Mouse (Mus musculus): ENCODE measurements around the gene Vmn1r69. TPM values are rescaled to one million over a fixed set of nuclear protein-coding genes. Genes with fewer than 3 reads are reported as not detected.

The Vmn1r69 gene
- not detected in 2 replicates for polyA plus RNA-seq (2016; fragmentation: Nextera tagmentation; extraction: Ambion mirVana)

- Histone ChIP-seq H3K4me1 (no peaks in the 10 kb centered on the region), H3K27ac (no peak within 1 kb of the TSS), H3K9ac (no peak within 1 kb of the TSS), H3K9me3 (no peaks in the 10 kb centered on the region; the same call in none of the 2 replicates), H3K4me3 (no peak within 1 kb of the TSS), H3K36me3 (no peaks in the 10 kb centered on the region), H3K4me2 (replicated peaks) (no peak within 1 kb of the TSS), H3K27me3 (no peaks in the 10 kb centered on the region)
- no peak for ATAC-seq (ENCODE audit: insufficient number of reproducible peaks, insufficient read depth, low FRiP score, low TSS enrichment)
These were observed at the start of gene Vmn1r69 for GRCm38 (mm10) chr7:10613559-10613958. Gene Vmn1r69, minus strand, starts transcription at chr7:10613659.

DNA sequence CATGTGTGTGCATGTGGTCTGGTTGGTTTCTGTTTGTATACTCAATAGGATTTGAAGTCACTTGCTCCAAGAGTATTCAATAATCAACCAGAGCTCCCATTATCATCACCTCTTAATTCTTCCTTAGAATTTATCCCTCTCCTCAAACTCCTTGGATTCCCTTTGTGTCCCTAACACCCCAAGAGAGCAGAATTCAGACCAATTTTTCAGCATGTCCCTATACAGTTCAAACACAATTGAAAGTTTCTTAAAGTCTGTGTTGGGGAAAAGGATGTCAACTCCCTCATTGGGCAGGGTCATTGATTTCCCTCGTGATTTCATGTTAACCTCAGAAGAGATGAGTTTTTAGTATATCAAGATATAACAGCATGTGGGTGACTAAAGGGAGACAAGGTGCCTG, 17.8 kb upstream of the Vmn1r69 start, which contains the start of gene Vmn1r70:
Gene Vmn1r70, plus strand, starts transcription at position 301 of the 400 bp plus-strand sequence.
- Histone ChIP-seq H3K27me3 (no peaks in the 10 kb centered on the region), H3K4me2 (replicated peaks) (no peak within 1 kb of the TSS), H3K9me3 (peaks cover 17% of the 10 kb centered on the region), H3K36me3 (no peaks in the 10 kb centered on the region), H3K27ac (no peak within 1 kb of the TSS), H3K4me3 (no peak within 1 kb of the TSS), H3K4me1 (no peaks in the 10 kb centered on the region), H3K9ac (no peak within 1 kb of the TSS)
- WGBS = 76% methylated on average over 1 of the region's 1 CpGs
- ATAC-seq (ENCODE audit: insufficient number of reproducible peaks, insufficient read depth, low FRiP score, low TSS enrichment) = no peak

DNA sequence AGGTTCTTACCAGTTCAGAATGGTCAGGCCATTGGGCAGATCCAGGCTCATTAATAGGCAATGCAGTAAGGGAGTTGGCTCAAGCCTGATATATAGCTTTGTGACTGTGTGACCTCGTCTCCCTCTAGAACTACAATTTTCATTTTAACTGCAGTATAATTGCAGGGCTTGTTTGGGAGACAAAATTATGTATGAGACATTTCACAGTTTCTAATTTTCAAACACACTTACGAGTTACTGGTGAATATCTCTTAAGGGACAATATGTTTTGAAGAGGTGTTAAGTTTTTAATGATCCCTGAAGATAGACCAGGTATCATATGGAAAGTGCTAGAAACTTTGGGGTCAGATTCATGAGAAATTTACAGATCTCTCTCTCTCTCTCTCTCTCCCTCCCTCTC, 55.1 kb downstream of the Vmn1r69 start, which contains the start of gene Vmn1r68:
Gene Vmn1r68, minus strand, starts transcription at position 101 of the 400 bp plus-strand sequence.
- H3K27ac ChIP-seq = no peak within 1 kb of the TSS
- no peaks in the 10 kb centered on the region for H3K27me3 ChIP-seq
- no peak for ATAC-seq (ENCODE audit: insufficient number of reproducible peaks, insufficient read depth, low FRiP score, low TSS enrichment)
- H3K9ac ChIP-seq = no peak within 1 kb of the TSS
- 64% methylated on average over 2 of the region's 2 CpGs for WGBS
- H3K36me3 ChIP-seq = no peaks in the 10 kb centered on the region
- no peak within 1 kb of the TSS for H3K4me2 ChIP-seq (replicated peaks)
- no peaks in the 10 kb centered on the region for H3K9me3 ChIP-seq
- no peak within 1 kb of the TSS for H3K4me3 ChIP-seq
- no peaks in the 10 kb centered on the region for H3K4me1 ChIP-seq

Other genes starting within 250 kb of the Vmn1r69 start
- not detected in 2 replicates for gene Vmn1r67, start 170.3 kb downstream of the Vmn1r69 start, polyA plus RNA-seq (2016; fragmentation: Nextera tagmentation; extraction: Ambion mirVana)
- gene Zik1, start 118.3 kb downstream of the Vmn1r69 start, polyA plus RNA-seq (2016; fragmentation: Nextera tagmentation; extraction: Ambion mirVana) = 30.9 and 33.7 TPM in 2 replicates
- gene Vmn1r68, start 55.2 kb downstream of the Vmn1r69 start, polyA plus RNA-seq (2016; fragmentation: Nextera tagmentation; extraction: Ambion mirVana) = not detected in 2 replicates
- not detected in 2 replicates for gene Vmn1r70, start 17.9 kb upstream of the Vmn1r69 start, polyA plus RNA-seq (2016; fragmentation: Nextera tagmentation; extraction: Ambion mirVana)
- gene Nlrp4b, start 74.1 kb upstream of the Vmn1r69 start, polyA plus RNA-seq (2016; fragmentation: Nextera tagmentation; extraction: Ambion mirVana) = not detected in 2 replicates
- gene Vmn1r71, start 140.7 kb upstream of the Vmn1r69 start, polyA plus RNA-seq (2016; fragmentation: Nextera tagmentation; extraction: Ambion mirVana) = not detected in 2 replicates

All from embryonic facial prominence, embryonic 12.5 days (tissue).